In the genomic region with DNA sequence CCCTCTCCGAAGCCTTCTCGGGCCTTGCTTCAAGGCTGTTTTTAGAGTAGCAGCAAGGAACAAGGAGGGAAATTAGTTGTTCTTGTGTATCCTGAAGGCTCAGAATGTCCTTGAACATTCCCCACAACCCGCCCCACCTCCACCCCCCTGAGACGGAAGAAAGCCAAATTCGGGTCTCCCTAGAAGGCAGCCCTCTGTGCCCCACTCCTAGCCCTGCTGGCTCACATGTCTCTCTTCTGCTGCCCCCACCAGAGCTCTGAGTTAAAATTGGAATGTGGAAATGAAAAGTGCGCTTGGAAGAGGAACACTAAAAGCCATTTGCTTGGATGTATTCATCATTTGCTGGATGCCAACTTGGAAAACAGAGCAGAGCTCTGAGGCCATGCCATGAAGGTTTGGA, we compare ENCODE assay signal across 11 mouse cellular contexts. TPM values are rescaled to one million over a fixed set of nuclear protein-coding genes. Genes with fewer than 3 reads are reported as not detected.
A peak's percentile ranks its signal among the peaks of the same experiment; 100 is the strongest.
DNase-seq lines count a peak whose midpoint lies in the region; ATAC-seq lines count a peak whose summit lies in the region.
"Had no signal": no experiment of that assay in that cellular context is flagged by ENCODE, and none has a peak within 500 bp of the region (broad histone marks: within the 10 kb centered on the region; RNA-seq: fewer than 3 reads in every experiment).

No protein-coding gene starts in this region.

- H3K9me3 ChIP-seq in heart, embryonic 14.5 days (ENCODE audit: control insufficient read depth, low read length), result no peaks in the 10 kb centered on the region
- no peaks in the 10 kb centered on the region for H3K9me3 ChIP-seq in neural tube, embryonic 14.5 days (ENCODE audit: control insufficient read depth, low read length)
- H3K9me3 ChIP-seq: liver, embryonic 15.5 days had no signal

- peak overlapping the region; percentile 76 for H3K27ac ChIP-seq in heart, embryonic 14.5 days (replicated peaks in 1 of 2; ENCODE audit: control insufficient read depth in 1 of 2, insufficient read depth in 1 of 2, low read depth in 2 of 2, low read length in 2 of 2)
- H3K27ac ChIP-seq in neural tube, embryonic 14.5 days (ENCODE audit: low read depth, low read length), result 0 out of 2 replicates have a peak overlapping the region, but pooled peaks have one; percentile 39
- H3K27ac ChIP-seq: liver, embryonic 15.5 days had no signal

- 22% methylated on average over 6 of the region's 6 CpGs for WGBS in heart, embryonic 14.5 days
- 42% methylated on average over 6 of the region's 6 CpGs for WGBS in neural tube, embryonic 14.5 days

- no peaks in the 10 kb centered on the region for H3K27me3 ChIP-seq in heart, embryonic 14.5 days (ENCODE audit: control insufficient read depth, insufficient read depth, low read length)
- no peaks in the 10 kb centered on the region for H3K27me3 ChIP-seq in neural tube, embryonic 14.5 days (ENCODE audit: control insufficient read depth, insufficient read depth, low read length)
- H3K27me3 ChIP-seq: liver, embryonic 15.5 days had no signal

- DNase-seq in adrenal gland, postnatal 14 days, result peak; percentile 22
- no peak for DNase-seq in adrenal gland, postnatal 4 days (ENCODE audit: low spot score in 2 of 2)
- peak; percentile 2 to 12 for DNase-seq in layer of hippocampus, postnatal 14 days (ENCODE audit: low spot score in 2 of 2)
- no peak for DNase-seq in layer of hippocampus, adult 8-10 months (ENCODE audit: low spot score in 2 of 2)
- DNase-seq in embryo, embryonic 11 days, result no peak

- H3K4me3 ChIP-seq in heart, embryonic 14.5 days (ENCODE audit: control insufficient read depth in 1 of 2, insufficient read depth in 1 of 2, low read depth in 1 of 2, low read length in 2 of 2), result no peak overlapping the region
- H3K4me3 ChIP-seq in neural tube, embryonic 14.5 days (ENCODE audit: low read depth, low read length), result no peak overlapping the region
- H3K4me3 ChIP-seq: liver, embryonic 15.5 days had no signal

- no peaks in the 10 kb centered on the region; a peak in 1 of 4 replicates for H3K4me1 ChIP-seq in heart, embryonic 14.5 days (ENCODE audit: control insufficient read depth in 2 of 2, insufficient read depth in 2 of 2, low read length in 2 of 2)
- no peaks in the 10 kb centered on the region for H3K4me1 ChIP-seq in neural tube, embryonic 14.5 days (ENCODE audit: control insufficient read depth, insufficient read depth, low read length)
- H3K4me1 ChIP-seq: liver, embryonic 15.5 days had no signal

- ATAC-seq in heart, embryonic 14.5 days (ENCODE audit: insufficient number of reproducible peaks, insufficient read depth, low FRiP score, low read depth), result no peak
- no peak for ATAC-seq in neural tube, embryonic 14.5 days (ENCODE audit: low read depth)
- no peak for ATAC-seq in inflammation-experienced regulatory T-cells, adult 6 months

- no peaks in the 10 kb centered on the region for H3K36me3 ChIP-seq in heart, embryonic 14.5 days (ENCODE audit: control insufficient read depth, insufficient read depth, low read length)
- H3K36me3 ChIP-seq in neural tube, embryonic 14.5 days (ENCODE audit: control insufficient read depth, insufficient read depth, low read length), result no peaks in the 10 kb centered on the region
- H3K36me3 ChIP-seq: liver, embryonic 15.5 days had no signal

- H3K9ac ChIP-seq in heart, embryonic 14.5 days (ENCODE audit: low read length), result no peak overlapping the region
- H3K9ac ChIP-seq in neural tube, embryonic 14.5 days (replicated peaks; ENCODE audit: low read depth, low read length), result no peak overlapping the region
- H3K9ac ChIP-seq: liver, embryonic 15.5 days had no signal

- peak overlapping the region; percentile 30; the same call in 1 of the 2 replicates for H3K4me2 ChIP-seq in heart, embryonic 14.5 days (ENCODE audit: low read length)
- no peak overlapping the region for H3K4me2 ChIP-seq in neural tube, embryonic 14.5 days (ENCODE audit: low read depth, low read length)
- H3K4me2 ChIP-seq: liver, embryonic 15.5 days had no signal

RNA-seq across cellular contexts. Expression of a gene that starts 46.7 kb away (rescaled TPM):
- 258 and 317 TPM in 2 replicates for total RNA-seq in adrenal gland, postnatal 14 days (2021)
- total RNA-seq in adrenal gland, postnatal 4 days (2021), result 100 to 1,000 TPM; 335 to 360 TPM
- 100 to 1,000 TPM; 276 to 278 TPM for total RNA-seq in layer of hippocampus, postnatal 14 days (2021)
- total RNA-seq in layer of hippocampus, adult 8-10 months (2022), result 100 to 1,000 TPM; 261 to 289 (median 281) TPM
- polyA plus RNA-seq in heart, embryonic 14.5 days (2014; fragmentation: Nextera tagmentation; extraction: Ambion mirVana), result 125 and 131 TPM in 2 replicates
- polyA plus RNA-seq in neural tube, embryonic 14.5 days (2014; fragmentation: Nextera tagmentation; extraction: Ambion mirVana), result 599 and 623 TPM in 2 replicates
- polyA plus RNA-seq in inflammation-experienced regulatory T-cells, adult 6 months (2017; shearing (Covaris generic)), result 10 to 100 TPM; 57.2 to 77.3 (median 65.5) TPM

RNA-seq across cellular contexts. Expression of a gene that starts 59.7 kb away (rescaled TPM):
- not detected in 2 replicates for total RNA-seq in adrenal gland, postnatal 14 days (2021)
- total RNA-seq in adrenal gland, postnatal 4 days (2021), result 1 to 10 TPM; 4.7 to 5.6 TPM
- 1 to 10 TPM; 4.8 to 5.8 TPM for total RNA-seq in layer of hippocampus, postnatal 14 days (2021)
- total RNA-seq in layer of hippocampus, adult 8-10 months (2022), result 1 to 10 TPM in 2 of 4 experiments, under 1 TPM in 1, not detected in 1; 0.50 to 2.0 (median 1.5) TPM
- not detected in 2 replicates for polyA plus RNA-seq in heart, embryonic 14.5 days (2014; fragmentation: Nextera tagmentation; extraction: Ambion mirVana)
- polyA plus RNA-seq in neural tube, embryonic 14.5 days (2014; fragmentation: Nextera tagmentation; extraction: Ambion mirVana), result 0.05 TPM in 1 of 2 replicates, not detected in the other
- polyA plus RNA-seq in inflammation-experienced regulatory T-cells, adult 6 months (2017; shearing (Covaris generic)), result under 1 TPM in 1 of 3 experiments, not detected in 2; 0.38 TPM
- total RNA-seq: gastrocnemius, postnatal 4 days had no signal
- polyA plus RNA-seq: liver, embryonic 15.5 days; spleen, adult 2 months had no signal

Comparison
In these comparisons a context has a peak if more than half of its experiments do, and no peak if none do; other contexts are left out.
1. DNase-seq: peak in adrenal gland, postnatal 14 days (single experiment) and layer of hippocampus, postnatal 14 days (2 of 2); none in adrenal gland, postnatal 4 days (0 of 2), layer of hippocampus, adult 8-10 months (0 of 2) and embryo, embryonic 11 days (single experiment).